Mouse (Mus musculus): Measurements from ENCODE around the gene Slc15a5.

GRCm38 (mm10) chr6:137935341-137935740 lies 144.4 kb downstream of the Slc15a5 start:
- no peak for TF ChIP-seq EP300 (IDR thresholded peaks at IDR 0.05; ENCODE audit: insufficient read depth, low read depth, low read length)
- TF ChIP-seq POLR2A (IDR thresholded peaks at IDR 0.05; ENCODE audit: insufficient read depth, low read depth, low read length) = no peak
